Mouse (Mus musculus): ENCODE data around the gene Socs5.
A peak's percentile ranks its signal among the peaks of the same experiment; 100 is the strongest.
"Not testable (repeated sequence)": the region's sequence is repeated elsewhere in the genome, so short reads cannot be mapped to it uniquely, and the experiment has no call there.

The Socs5 gene

GRCm38 (mm10) chr17:87107623-87108221 lies at the start of gene Socs5:
Socs5 (plus strand) TSS chr17:87107679.
- DNase-seq (ENCODE audit: low spot score) = peak; percentile 39

DNA sequence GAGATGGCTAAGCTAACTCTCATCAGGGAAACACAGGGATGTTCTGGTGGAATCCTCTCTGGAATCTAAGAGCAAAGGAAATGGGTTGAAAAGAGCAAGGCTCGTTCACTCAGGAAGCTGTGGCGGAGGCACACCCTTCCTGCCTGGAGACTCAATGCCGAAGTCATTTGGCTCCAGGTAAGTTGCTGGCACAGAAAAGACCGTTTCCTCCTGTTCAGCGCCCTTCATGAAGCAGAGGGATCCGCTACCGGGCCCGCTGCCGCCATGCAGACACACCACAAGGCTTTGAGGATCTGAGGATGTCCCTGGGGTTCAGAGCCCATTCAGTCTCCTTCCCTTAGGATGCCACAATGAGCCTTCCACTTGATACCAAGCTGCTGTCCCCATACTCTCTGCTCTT lies 44.8 kb upstream of the Socs5 start:
- no peak for DNase-seq (ENCODE audit: low spot score)

DNA sequence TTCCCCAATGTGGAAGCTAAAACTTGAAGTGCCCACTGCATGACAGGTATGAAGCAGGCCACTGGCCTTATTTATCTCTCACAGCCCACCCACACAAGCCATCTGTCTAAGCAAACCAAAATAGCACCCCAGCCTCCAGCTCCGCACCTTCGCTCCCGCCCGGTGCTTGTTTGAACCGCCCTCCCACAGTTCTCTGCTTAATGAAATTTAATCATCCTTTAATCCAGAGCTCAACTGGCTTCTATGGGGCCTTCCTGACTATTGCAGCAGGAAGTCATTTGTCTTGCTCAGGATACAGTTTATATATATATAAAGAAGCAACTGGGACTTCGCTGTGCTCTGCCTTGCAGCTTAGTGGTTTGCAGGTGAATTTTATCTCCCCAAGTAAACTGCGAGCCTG lies 44.0 kb upstream of the Socs5 start:
- no peak for DNase-seq (ENCODE audit: low spot score)

DNA sequence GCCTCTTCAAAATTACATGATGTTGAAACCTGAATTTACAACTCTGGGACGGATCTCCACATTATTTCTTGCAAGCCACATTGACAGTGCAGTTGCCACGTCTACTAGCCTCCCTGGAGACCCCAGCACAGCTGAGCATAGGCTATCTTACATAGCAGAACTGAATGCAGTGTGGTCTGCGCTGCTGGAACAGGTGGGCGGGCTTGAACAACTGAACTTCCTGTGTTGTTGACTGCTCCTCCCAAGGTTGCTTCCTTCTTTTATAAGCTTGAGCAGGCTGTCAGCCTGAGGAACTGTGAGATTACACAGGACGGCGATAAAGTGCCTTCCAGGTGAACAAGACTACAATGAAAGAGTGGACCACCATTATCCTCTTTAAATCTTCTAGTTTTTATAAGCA lies 43.5 kb upstream of the Socs5 start:
- no peak for DNase-seq (ENCODE audit: low spot score)

- no peak for DNase-seq (ENCODE audit: low spot score)
These were observed 38.5 kb upstream of the Socs5 start for GRCm38 (mm10) chr17:87068997-87069396.

- DNase-seq (ENCODE audit: low spot score) = not testable (repeated sequence)
These were observed 35.3 kb upstream of the Socs5 start for GRCm38 (mm10) chr17:87072183-87072582.

- DNase-seq (ENCODE audit: low spot score) = no peak
These were observed 34.6 kb upstream of the Socs5 start for GRCm38 (mm10) chr17:87072766-87073440.

DNA sequence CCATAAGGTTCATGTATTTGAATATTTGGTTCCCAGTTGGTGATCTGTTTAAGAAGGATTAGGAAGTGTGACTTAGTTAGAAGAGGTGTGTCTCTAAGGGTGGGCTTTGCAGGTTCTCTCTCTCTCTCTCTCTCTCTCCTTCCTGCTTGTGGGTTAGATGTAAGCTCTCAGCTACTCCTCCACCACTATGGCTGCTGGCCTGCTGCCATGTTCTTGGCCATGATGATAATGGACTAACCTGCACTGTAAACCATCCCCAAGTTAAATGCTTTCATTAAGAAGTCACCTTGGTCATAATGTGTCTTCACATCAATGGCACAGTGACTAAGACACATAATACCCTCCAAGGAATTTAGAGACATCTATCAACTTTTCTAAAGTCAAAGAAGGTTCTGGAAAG lies 34.0 kb upstream of the Socs5 start:
- DNase-seq (ENCODE audit: low spot score) = no peak

DNA sequence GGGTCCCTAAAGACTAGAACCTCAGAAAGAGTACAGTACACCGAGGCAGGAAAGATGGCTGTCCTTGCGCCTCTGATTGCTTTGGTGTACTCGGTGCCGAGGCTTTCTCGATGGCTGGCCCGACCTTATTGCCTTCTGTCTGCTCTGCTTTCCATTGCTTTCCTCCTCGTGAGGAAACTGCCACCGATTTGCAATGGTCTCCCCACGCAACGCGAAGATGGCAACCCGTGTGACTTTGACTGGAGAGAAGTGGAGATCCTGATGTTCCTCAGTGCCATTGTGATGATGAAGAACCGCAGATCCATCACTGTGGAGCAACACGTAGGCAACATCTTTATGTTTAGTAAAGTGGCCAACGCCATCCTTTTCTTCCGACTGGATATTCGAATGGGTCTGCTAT lies 29.3 kb upstream of the Socs5 start:
- DNase-seq (ENCODE audit: low spot score) = not testable (repeated sequence)

DNA sequence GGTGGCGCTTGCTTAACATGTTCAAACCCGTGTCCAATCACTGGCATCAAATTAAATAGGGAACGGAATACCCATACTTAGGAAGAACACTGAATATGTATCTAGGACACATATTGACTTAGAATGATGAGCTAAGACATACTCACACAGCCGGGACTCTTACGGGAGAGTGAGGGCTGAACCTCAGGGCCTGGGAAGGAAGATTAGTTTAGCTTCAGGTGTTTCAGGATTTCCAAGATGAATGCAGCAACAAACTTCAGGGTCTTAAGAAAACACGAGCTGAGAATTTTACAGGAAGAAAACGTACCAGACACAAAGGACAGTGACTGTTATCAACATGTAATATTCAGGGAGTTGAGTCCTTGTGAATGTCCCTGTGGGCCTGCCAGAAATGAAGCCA lies 26.8 kb upstream of the Socs5 start:
- no peak for DNase-seq (ENCODE audit: low spot score)

DNA sequence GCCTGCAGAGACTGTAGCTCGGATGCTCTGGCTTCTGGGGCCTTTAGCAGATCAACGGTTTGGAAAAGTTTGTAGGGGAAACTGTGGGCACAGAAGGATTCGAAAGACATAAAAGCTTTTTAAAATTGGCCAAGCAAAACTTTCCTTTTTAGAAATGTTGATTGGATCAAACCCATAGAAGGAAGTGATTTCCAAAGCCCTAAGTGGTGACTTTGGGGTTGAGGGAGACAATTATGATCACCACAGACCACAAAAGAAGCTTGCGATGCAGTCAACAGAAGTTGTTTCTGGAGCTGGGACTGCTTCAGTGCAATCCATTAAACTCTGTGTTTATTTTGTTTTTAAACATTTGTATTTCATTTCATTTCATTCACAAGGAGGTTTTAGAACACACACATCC lies 24.9 kb upstream of the Socs5 start:
- DNase-seq (ENCODE audit: low spot score) = no peak

DNA sequence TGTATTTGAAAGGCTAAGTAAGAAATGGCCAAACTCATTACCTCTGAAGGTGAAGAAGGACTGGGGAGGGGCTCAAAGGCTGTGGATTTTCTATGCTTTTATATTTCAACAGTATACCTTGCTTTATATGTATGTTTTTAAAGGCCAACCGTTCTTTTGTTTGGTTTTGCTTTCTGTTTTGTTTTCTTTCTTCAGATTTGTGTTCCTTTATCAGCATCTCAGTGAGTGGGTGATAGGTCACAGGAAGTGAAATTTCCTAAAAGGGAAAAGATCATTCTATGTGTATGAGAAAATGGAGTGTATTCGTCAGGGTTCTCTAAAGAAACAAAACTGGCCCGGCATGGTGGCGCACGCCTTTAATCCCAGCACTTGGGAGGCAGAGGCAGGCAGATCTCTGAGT lies 23.8 kb upstream of the Socs5 start:
- no peak for DNase-seq (ENCODE audit: low spot score)

DNA sequence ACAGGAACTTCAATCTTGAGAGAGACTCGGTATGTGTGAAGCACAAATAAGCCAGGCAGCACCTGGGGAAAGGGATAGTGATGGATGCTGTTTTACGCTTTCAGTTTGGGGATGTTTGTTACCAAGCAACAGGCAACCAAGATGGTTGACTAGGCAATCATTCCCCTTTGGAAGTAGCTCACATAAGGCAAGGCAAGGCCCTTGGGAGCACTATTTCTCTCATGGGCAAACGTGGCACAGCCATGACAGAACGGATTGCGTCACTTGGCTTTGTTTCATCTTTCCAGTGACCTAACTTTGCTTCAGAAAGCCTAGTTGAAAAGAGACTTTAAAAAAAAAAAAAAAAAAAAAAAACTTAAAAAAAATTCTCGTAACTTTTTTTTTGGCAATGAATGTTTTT lies 21.8 kb upstream of the Socs5 start:
- DNase-seq (ENCODE audit: low spot score) = no peak

- no peak for DNase-seq (ENCODE audit: low spot score)
These were observed 18.2 kb upstream of the Socs5 start for GRCm38 (mm10) chr17:87089296-87089695.

DNA sequence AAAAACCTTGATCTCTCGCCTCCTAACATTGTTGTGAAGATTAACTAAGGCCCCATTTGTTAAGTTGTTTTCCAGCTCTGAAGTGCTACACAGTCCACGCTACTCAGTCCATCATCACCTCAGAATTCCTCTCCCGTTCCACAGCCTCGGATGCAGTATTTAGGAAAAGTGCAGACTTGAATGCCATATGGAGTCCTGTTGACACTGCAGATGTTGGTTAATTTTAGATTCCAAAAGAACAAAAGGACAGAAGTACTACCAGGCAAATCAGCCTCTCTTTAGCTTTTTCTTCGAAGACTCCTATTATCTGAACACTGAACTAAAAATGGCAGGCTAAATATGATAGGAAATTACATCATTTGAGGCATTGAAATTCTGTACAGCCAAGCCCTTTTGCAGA lies 14.4 kb upstream of the Socs5 start:
- no peak for DNase-seq (ENCODE audit: low spot score)

DNA sequence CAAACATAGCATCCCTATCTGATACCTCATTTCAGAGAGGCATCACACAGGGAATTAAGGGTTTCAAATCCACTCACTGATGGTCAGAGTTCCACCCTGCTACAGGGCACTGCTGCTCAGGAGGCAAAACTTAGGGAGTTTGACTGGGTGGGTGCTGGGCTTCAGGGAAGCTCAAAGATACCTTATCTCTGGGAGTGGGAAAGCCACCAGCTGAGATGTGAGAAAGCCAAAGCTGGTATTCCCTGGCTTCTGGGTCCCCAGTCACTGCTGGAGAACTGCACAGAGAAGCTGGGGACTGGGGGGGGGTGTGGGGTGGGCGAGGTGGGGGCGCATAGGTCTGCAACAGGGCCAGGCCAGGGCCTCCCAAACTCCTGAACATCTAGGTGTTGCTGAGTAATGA lies 10.5 kb upstream of the Socs5 start:
- no peak for DNase-seq (ENCODE audit: low spot score)

DNA sequence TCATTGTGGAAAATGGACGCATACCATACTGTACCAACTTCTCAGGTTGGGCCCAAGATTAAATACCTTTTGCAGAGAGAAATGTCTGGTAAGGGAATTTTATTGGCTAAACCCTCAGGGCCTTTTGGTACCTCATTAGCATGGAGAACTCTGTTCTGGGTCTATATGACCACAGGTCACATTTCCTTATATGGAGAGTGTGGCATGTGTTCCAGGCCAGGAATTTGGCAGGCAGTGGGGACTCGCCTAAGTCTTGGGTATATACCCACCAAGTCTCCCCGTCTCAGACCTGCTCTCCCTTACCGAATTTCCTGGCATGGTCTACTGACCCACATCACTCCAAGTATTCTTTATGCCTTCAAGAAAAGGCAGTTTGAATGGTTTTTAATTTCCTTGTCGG lies 9.9 kb upstream of the Socs5 start:
- no peak for DNase-seq (ENCODE audit: low spot score)

- DNase-seq (ENCODE audit: low spot score) = no peak
These were observed 6.5 kb upstream of the Socs5 start for GRCm38 (mm10) chr17:87100947-87101346.

GRCm38 (mm10) chr17:87102636-87103035 lies 4.8 kb upstream of the Socs5 start:
- no peak for DNase-seq (ENCODE audit: low spot score)

- no peak for DNase-seq (ENCODE audit: low spot score)
These were observed 4.4 kb upstream of the Socs5 start for GRCm38 (mm10) chr17:87103060-87103459.

DNA sequence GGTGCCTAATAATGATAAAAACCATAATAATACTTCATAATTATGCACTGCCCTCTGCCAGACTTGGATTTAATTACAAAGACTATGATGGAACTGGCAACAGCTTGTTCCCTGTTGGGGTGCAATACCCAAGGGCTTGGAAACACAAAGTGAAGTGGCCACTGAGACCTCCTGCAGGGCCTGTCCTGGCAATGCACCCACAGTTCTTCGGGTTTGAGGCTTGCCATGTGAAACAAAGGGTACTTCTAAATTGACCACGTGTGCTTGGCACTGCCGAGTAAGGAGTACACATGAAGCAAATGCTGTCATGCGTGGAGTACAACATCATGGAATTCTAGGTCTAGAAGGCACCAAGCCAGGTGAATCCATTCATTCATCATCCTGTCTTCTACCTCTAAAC lies 3.2 kb upstream of the Socs5 start:
- no peak for DNase-seq (ENCODE audit: low spot score)

- DNase-seq (ENCODE audit: low spot score) = no peak
These were observed 1.5 kb upstream of the Socs5 start for GRCm38 (mm10) chr17:87105941-87106340.

DNA sequence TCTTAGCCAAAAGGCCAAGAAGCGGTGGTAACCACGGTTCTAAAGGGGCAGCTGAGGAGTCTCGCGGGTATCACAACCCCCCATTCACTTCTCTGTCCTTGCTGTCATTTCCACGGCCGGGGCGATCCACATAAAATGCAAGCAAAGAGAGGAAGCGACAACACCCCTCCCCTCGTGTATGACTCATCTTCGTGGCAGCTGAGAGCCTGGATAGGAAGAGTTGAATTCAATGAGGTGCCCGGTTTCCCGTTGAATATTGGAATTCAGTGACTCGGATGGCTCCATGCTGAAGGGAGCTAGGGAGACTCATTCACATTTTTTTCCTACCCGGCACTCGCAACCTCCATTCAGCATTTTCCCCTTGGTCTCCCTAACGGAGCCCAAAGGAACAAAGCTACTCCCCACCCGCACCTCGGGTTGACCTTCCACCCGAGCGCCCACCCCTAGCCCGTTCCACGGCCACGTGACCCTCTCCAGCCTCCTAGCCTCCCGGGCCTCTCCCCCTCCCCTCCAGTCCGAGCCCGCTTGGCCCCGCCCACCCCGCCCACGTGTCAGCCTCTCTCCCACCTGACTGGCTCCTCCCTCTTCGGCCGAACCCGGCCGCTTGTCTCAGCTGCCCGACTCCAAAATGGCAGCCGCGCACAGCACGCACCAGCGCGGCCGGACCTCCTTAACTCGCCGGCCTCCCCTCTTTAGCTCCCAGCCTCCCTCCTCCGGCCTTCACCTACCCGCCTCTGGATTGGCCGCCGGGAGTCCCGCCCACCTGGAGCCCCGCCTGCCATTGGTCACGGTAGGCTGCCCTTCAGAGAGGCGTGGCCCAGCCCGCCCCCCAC lies 572 bp upstream of the Socs5 start:
- DNase-seq (ENCODE audit: low spot score) = peak; percentile 98
